ENCODE assay signal across 8 mouse cellular contexts in the genomic region with DNA sequence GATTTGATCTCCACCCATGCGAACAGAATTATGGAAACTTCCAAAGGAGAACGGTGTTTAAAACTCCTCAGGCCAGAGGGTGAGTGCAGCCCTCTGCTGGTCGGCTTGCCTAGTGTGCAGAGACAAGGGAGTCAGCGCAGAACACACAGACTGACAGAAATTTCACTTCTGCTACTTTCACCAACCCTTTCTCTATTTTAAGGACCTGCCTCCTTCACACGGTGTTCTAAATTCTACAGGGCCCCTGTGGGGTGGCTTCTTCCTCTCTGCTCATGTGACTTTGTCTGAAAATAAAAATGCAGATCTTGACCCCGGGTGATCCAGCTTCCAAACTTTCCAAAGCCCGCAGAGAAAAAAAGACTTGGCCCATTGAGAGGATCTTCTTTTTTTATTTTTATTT. TPM values are rescaled to one million over a fixed set of nuclear protein-coding genes. Genes with fewer than 3 reads are reported as not detected.
A peak's percentile ranks its signal among the peaks of the same experiment; 100 is the strongest.
DNase-seq lines count a peak whose midpoint lies in the region; ATAC-seq and TF ChIP-seq lines count a peak whose summit lies in the region.

No protein-coding gene starts in this region.

- no peak for TF ChIP-seq POLR2A in brain, embryonic 14.5 days (IDR thresholded peaks at IDR 0.05; ENCODE audit: borderline replicate concordance, extremely low read depth, insufficient read depth, insufficient read length, poor library complexity, severe bottlenecking)

- H3K4me3 ChIP-seq in left cerebral cortex, adult 2 months: no peak overlapping the region
- H3K4me3 ChIP-seq in liver, postnatal 0 days (ENCODE audit: low read depth, low read length): no peak overlapping the region
- H3K4me3 ChIP-seq in hindbrain, embryonic 13.5 days: no peak overlapping the region

- ATAC-seq in liver, postnatal 0 days: no peak; the same call in 1 of the 2 replicates
- ATAC-seq in hindbrain, embryonic 13.5 days (ENCODE audit: low FRiP score): no peak

- no peaks in the 10 kb centered on the region; the same call in 1 of the 2 replicates for H3K36me3 ChIP-seq in liver, postnatal 0 days (replicated peaks; ENCODE audit: insufficient read depth, low read length)
- H3K36me3 ChIP-seq in hindbrain, embryonic 13.5 days: no peaks in the 10 kb centered on the region

- no peak overlapping the region for H3K27ac ChIP-seq in left cerebral cortex, adult 2 months
- peak overlapping the region; percentile 53 for H3K27ac ChIP-seq in liver, postnatal 0 days (ENCODE audit: low read depth)
- no peak overlapping the region for H3K27ac ChIP-seq in hindbrain, embryonic 13.5 days

- 0 out of 2 replicates have a peak, but pooled peaks have one; percentile 7 for TF ChIP-seq EP300 in liver, postnatal 0 days (IDR thresholded peaks at IDR 0.05; ENCODE audit: low read depth)

- H3K27me3 ChIP-seq in liver, postnatal 0 days (ENCODE audit: insufficient read depth, low read length): no peaks in the 10 kb centered on the region
- H3K27me3 ChIP-seq in hindbrain, embryonic 13.5 days: no peaks in the 10 kb centered on the region

- DNase-seq in left cerebral cortex, adult 2 months (ENCODE audit: extremely low spot score in 1 of 2, low spot score in 2 of 2): no peak
- DNase-seq in left cerebral cortex, adult 8-10 months (ENCODE audit: low spot score in 2 of 2): no peak
- DNase-seq in brain, embryonic 14.5 days (ENCODE audit: low read depth): no peak
- peak; percentile 52 for DNase-seq in liver, postnatal 0 days
- DNase-seq in spleen, postnatal 4 days (ENCODE audit: low spot score in 2 of 2): peak; percentile 62 to 81
- DNase-seq in adipocyte (ENCODE audit: low spot score): no peak
- no peak for DNase-seq in gastrocnemius, postnatal 14 days

- peaks cover 19% of the 10 kb centered on the region for H3K4me1 ChIP-seq in liver, postnatal 0 days (ENCODE audit: insufficient read depth)
- H3K4me1 ChIP-seq in hindbrain, embryonic 13.5 days (replicated peaks): peaks cover 20% of the 10 kb centered on the region

- H3K9ac ChIP-seq in liver, postnatal 0 days (replicated peaks): no peak overlapping the region
- H3K9ac ChIP-seq in hindbrain, embryonic 13.5 days: no peak overlapping the region

- intact Hi-C loops in left cerebral cortex, adult 2 months (cut with DNase I): no loop called here
- intact Hi-C loops in gastrocnemius, postnatal 14 days (cut with DNase I; ENCODE audit: low total_unique reads): no loop called here

- no peaks in the 10 kb centered on the region for H3K9me3 ChIP-seq in liver, postnatal 0 days (ENCODE audit: low read length)
- no peaks in the 10 kb centered on the region for H3K9me3 ChIP-seq in hindbrain, embryonic 13.5 days

- peak; percentile 28 for TF ChIP-seq CTCF in left cerebral cortex, adult 2 months (IDR thresholded peaks at IDR 0.05)
- TF ChIP-seq CTCF in brain, embryonic 14.5 days (IDR thresholded peaks at IDR 0.05; ENCODE audit: borderline replicate concordance, extremely low read depth, insufficient read depth, insufficient read length): peak; percentile 2; the same call in 1 of the 2 replicates
- TF ChIP-seq CTCF in liver, postnatal 0 days (IDR thresholded peaks at IDR 0.05; ENCODE audit: low read depth): peak; percentile 62

- WGBS in liver, postnatal 0 days (ENCODE audit: insufficient replicate concordance): 29% methylated on average over 7 of the region's 7 CpGs
- WGBS in hindbrain, embryonic 13.5 days: 55% methylated on average over 7 of the region's 7 CpGs

- no peak overlapping the region for H3K4me2 ChIP-seq in liver, postnatal 0 days (ENCODE audit: low read depth, low read length)
- H3K4me2 ChIP-seq in hindbrain, embryonic 13.5 days: no peak overlapping the region

RNA-seq across cellular contexts. Expression of a gene that starts 1.7 kb away (rescaled TPM):
- 100 to 1,000 TPM in 1 of 2 experiments, 10 to 100 TPM in 1; 95.3 to 102 TPM for total RNA-seq in left cerebral cortex, adult 2 months (2021)
- total RNA-seq in left cerebral cortex, adult 8-10 months (2022): 100 to 1,000 TPM in 1 of 4 experiments, 10 to 100 TPM in 3; 90.2 to 100 (median 92.8) TPM
- 119 and 142 TPM in 2 replicates for polyA plus RNA-seq in brain, embryonic 14.5 days (2012; rRNA removed)
- polyA plus RNA-seq in liver, postnatal 0 days (2015; fragmentation: Nextera tagmentation; extraction: Ambion mirVana): 7.7 and 9.9 TPM in 2 replicates
- polyA plus RNA-seq in hindbrain, embryonic 13.5 days (2015; fragmentation: Nextera tagmentation; extraction: Ambion mirVana): 41.5 and 47.7 TPM in 2 replicates
- 10 to 100 TPM; 36.7 to 41.1 TPM for total RNA-seq in gastrocnemius, postnatal 14 days (2021)

Comparison
In these comparisons a context has a peak if more than half of its experiments do, and no peak if none do; other contexts are left out.
1. DNase-seq: peak in liver, postnatal 0 days (single experiment) and spleen, postnatal 4 days (2 of 2); none in left cerebral cortex, adult 2 months (0 of 2), left cerebral cortex, adult 8-10 months (0 of 2), brain, embryonic 14.5 days (single experiment), adipocyte (single experiment) and gastrocnemius, postnatal 14 days (single experiment).
2. CTCF ChIP-seq: peak in every context shown above with its lines; median percentile 62 in liver, postnatal 0 days; 28 in left cerebral cortex, adult 2 months; 2 in brain, embryonic 14.5 days.